Mouse (Mus musculus): ENCODE measurements around the gene Marcksl1. TPM values are rescaled to one million over a fixed set of nuclear protein-coding genes. Genes with fewer than 3 reads are reported as not detected.
"Not testable (repeated sequence)": the region's sequence is repeated elsewhere in the genome, so short reads cannot be mapped to it uniquely, and the experiment has no call there.

The Marcksl1 gene
- polyA plus RNA-seq, 1 experiment, result 1.4 TPM

- Histone ChIP-seq H3K36me3 (ENCODE audit: control insufficient read depth) (peaks cover 8% of the 10 kb centered on the region), H3K9me3 (ENCODE audit: control insufficient read depth, low read length) (0 out of 2 replicates have a peak, but pooled peaks cover 4% of the 10 kb centered on the region), H3K27me3 (ENCODE audit: control insufficient read depth) (peaks cover 25% of the 10 kb centered on the region), H3K4me3 (replicated peaks) (no peak overlapping the region), H3K4me1 (ENCODE audit: control insufficient read depth) (peaks cover 24% of the 10 kb centered on the region)
- TF ChIP-seq GATA1 (IDR thresholded peaks at IDR 0.05; ENCODE audit: low read length) (no peak), TAL1 (IDR thresholded peaks at IDR 0.05; ENCODE audit: low read length) (no peak)
These were observed 36.9 kb downstream of the Marcksl1 start for GRCm38 (mm10) chr4:129550295-129550694.

GRCm38 (mm10) chr4:129554512-129554911 lies 41.1 kb downstream of the Marcksl1 start:
- not testable (repeated sequence) for H3K4me3 ChIP-seq (replicated peaks); H3K36me3 ChIP-seq (ENCODE audit: control insufficient read depth); H3K9me3 ChIP-seq (ENCODE audit: control insufficient read depth, low read length)
- Histone ChIP-seq H3K4me1 (ENCODE audit: control insufficient read depth) (peaks cover 40% of the 10 kb centered on the region), H3K27me3 (ENCODE audit: control insufficient read depth) (peaks cover 34% of the 10 kb centered on the region)

- H3K9me3 ChIP-seq (ENCODE audit: control insufficient read depth, low read length), result 0 out of 2 replicates have a peak, but pooled peaks cover 4% of the 10 kb centered on the region
- no peak for TF ChIP-seq TAL1 (IDR thresholded peaks at IDR 0.05; ENCODE audit: low read length)
- TF ChIP-seq GATA1 (IDR thresholded peaks at IDR 0.05; ENCODE audit: low read length), result no peak
- H3K4me3 ChIP-seq (replicated peaks), result peak overlapping the region; percentile 71
- H3K27me3 ChIP-seq (ENCODE audit: control insufficient read depth), result peaks cover 34% of the 10 kb centered on the region
- peaks cover 44% of the 10 kb centered on the region for H3K4me1 ChIP-seq (ENCODE audit: control insufficient read depth)
- H3K36me3 ChIP-seq (ENCODE audit: control insufficient read depth), result peaks cover 6% of the 10 kb centered on the region
These were observed 42.1 kb downstream of the Marcksl1 start for GRCm38 (mm10) chr4:129555421-129555861.

GRCm38 (mm10) chr4:129555862-129556531 lies 42.6 kb downstream of the Marcksl1 start:
- Histone ChIP-seq H3K36me3 (ENCODE audit: control insufficient read depth) (peaks cover 6% of the 10 kb centered on the region), H3K27me3 (ENCODE audit: control insufficient read depth) (peaks cover 34% of the 10 kb centered on the region), H3K4me3 (replicated peaks) (peak overlapping the region; percentile 71), H3K4me1 (ENCODE audit: control insufficient read depth) (peaks cover 47% of the 10 kb centered on the region), H3K9me3 (ENCODE audit: control insufficient read depth, low read length) (0 out of 2 replicates have a peak, but pooled peaks cover 4% of the 10 kb centered on the region)
- no peak for TF ChIP-seq TAL1 (IDR thresholded peaks at IDR 0.05; ENCODE audit: low read length)
- TF ChIP-seq GATA1 (IDR thresholded peaks at IDR 0.05; ENCODE audit: low read length), result no peak

GRCm38 (mm10) chr4:129556532-129557223 lies 43.3 kb downstream of the Marcksl1 start:
- peaks cover 34% of the 10 kb centered on the region for H3K27me3 ChIP-seq (ENCODE audit: control insufficient read depth)
- TF ChIP-seq TAL1 (IDR thresholded peaks at IDR 0.05; ENCODE audit: low read length), result no peak
- TF ChIP-seq GATA1 (IDR thresholded peaks at IDR 0.05; ENCODE audit: low read length), result no peak
- H3K4me1 ChIP-seq (ENCODE audit: control insufficient read depth), result peaks cover 52% of the 10 kb centered on the region
- peak overlapping the region; percentile 71 for H3K4me3 ChIP-seq (replicated peaks)
- peaks cover 6% of the 10 kb centered on the region for H3K36me3 ChIP-seq (ENCODE audit: control insufficient read depth)
- 0 out of 2 replicates have a peak, but pooled peaks cover 4% of the 10 kb centered on the region for H3K9me3 ChIP-seq (ENCODE audit: control insufficient read depth, low read length)

GRCm38 (mm10) chr4:129557256-129557808 lies 44.0 kb downstream of the Marcksl1 start:
- Histone ChIP-seq H3K36me3 (ENCODE audit: control insufficient read depth) (peaks cover 6% of the 10 kb centered on the region), H3K9me3 (ENCODE audit: control insufficient read depth, low read length) (0 out of 2 replicates have a peak, but pooled peaks cover 2% of the 10 kb centered on the region), H3K4me3 (replicated peaks) (peak overlapping the region; percentile 71), H3K27me3 (ENCODE audit: control insufficient read depth) (peaks cover 31% of the 10 kb centered on the region), H3K4me1 (ENCODE audit: control insufficient read depth) (peaks cover 52% of the 10 kb centered on the region)
- TF ChIP-seq TAL1 (IDR thresholded peaks at IDR 0.05; ENCODE audit: low read length) (peak; percentile 89), GATA1 (IDR thresholded peaks at IDR 0.05; ENCODE audit: low read length) (peak; percentile 94)

GRCm38 (mm10) chr4:129558321-129558955 lies 45.1 kb downstream of the Marcksl1 start:
- Histone ChIP-seq H3K27me3 (ENCODE audit: control insufficient read depth) (peaks cover 20% of the 10 kb centered on the region), H3K4me3 (replicated peaks) (peak overlapping the region; percentile 71), H3K4me1 (ENCODE audit: control insufficient read depth) (peaks cover 52% of the 10 kb centered on the region), H3K36me3 (ENCODE audit: control insufficient read depth) (peaks cover 4% of the 10 kb centered on the region; the same call in 1 of the 2 replicates), H3K9me3 (ENCODE audit: control insufficient read depth, low read length) (no peaks in the 10 kb centered on the region)
- TF ChIP-seq GATA1 (IDR thresholded peaks at IDR 0.05; ENCODE audit: low read length) (no peak), TAL1 (IDR thresholded peaks at IDR 0.05; ENCODE audit: low read length) (no peak)

- Histone ChIP-seq H3K4me1 (ENCODE audit: control insufficient read depth) (peaks cover 35% of the 10 kb centered on the region), H3K27me3 (ENCODE audit: control insufficient read depth) (peaks cover under 1% of the 10 kb centered on the region), H3K9me3 (ENCODE audit: control insufficient read depth, low read length) (no peaks in the 10 kb centered on the region), H3K36me3 (ENCODE audit: control insufficient read depth) (peaks cover 4% of the 10 kb centered on the region; the same call in 1 of the 2 replicates), H3K4me3 (replicated peaks) (no peak overlapping the region)
- no peak for TF ChIP-seq TAL1 (IDR thresholded peaks at IDR 0.05; ENCODE audit: low read length)
- TF ChIP-seq GATA1 (IDR thresholded peaks at IDR 0.05; ENCODE audit: low read length), result no peak; the same call in 1 of the 2 replicates
These were observed 47.8 kb downstream of the Marcksl1 start for GRCm38 (mm10) chr4:129561184-129561583.

All from erythroblast, embryonic 14.5 days (primary cell).